Mouse (Mus musculus): ENCODE data around the gene Stk32c. TPM values are rescaled to one million over a fixed set of nuclear protein-coding genes. Genes with fewer than 3 reads are reported as not detected.

The Stk32c gene
- polyA plus RNA-seq, 1 experiment from 2014 or later = not detected

DNA sequence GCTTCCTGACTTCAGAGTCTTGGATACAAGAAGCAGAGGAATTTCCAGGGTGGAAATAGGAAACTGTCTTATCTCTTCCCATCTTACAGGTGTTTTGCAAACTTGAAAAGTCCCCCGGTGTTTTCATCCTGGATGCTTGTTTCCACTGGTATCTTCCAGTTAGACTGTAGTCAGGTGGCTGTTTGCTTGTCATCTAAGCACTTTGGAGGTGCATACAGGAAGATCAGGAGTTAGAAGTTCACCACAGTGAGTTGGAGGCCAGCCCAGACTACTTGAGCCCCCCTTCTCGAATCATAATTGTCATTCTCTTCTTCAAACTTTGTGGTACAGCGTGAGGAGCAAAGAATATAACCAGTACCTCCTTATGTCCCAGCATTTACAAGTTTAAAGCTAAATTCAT, 1.1 kb upstream of the Stk32c start:
- H3K27ac ChIP-seq (ENCODE audit: low read depth, low read length) = no peak overlapping the region
- H3K36me3 ChIP-seq (ENCODE audit: control insufficient read depth, insufficient read depth, low read length) = no peaks in the 10 kb centered on the region
- H3K4me1 ChIP-seq (ENCODE audit: control insufficient read depth, insufficient read depth, low read length) = peaks cover 12% of the 10 kb centered on the region
- H3K9ac ChIP-seq (ENCODE audit: low read depth, low read length) = no peak overlapping the region
- no peak overlapping the region for H3K4me2 ChIP-seq (replicated peaks; ENCODE audit: low read depth, low read length)
- 76% methylated on average over 3 of the region's 3 CpGs for WGBS
- H3K4me3 ChIP-seq (ENCODE audit: low read length) = no peak overlapping the region
- no peaks in the 10 kb centered on the region for H3K9me3 ChIP-seq (ENCODE audit: control insufficient read depth, low read length)
- ATAC-seq (ENCODE audit: low FRiP score, low TSS enrichment) = no peak
- H3K27me3 ChIP-seq (ENCODE audit: control insufficient read depth, insufficient read depth, low read length) = no peaks in the 10 kb centered on the region

DNA sequence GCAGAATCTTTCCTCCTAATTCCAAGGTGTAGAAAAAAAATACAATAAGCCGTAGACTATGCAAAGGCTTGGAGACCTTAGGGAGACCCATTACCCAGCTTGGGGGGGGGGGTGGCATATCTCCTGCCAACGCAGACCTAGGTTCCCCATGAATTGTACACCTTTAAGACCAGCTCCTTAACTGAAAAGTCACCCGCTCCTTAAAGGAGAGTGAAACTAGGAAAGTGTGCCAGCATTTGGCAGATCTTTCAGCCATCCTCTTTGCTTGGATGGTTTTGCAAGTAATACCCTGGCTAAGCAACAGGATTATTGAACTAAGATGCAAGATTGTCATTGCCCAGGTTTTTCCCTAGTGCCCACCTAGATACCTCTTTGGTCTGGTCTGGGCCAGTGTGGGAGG, 644 bp upstream of the Stk32c start:
- Histone ChIP-seq H3K27ac (ENCODE audit: low read depth, low read length) (no peak overlapping the region), H3K4me3 (ENCODE audit: low read length) (peak overlapping the region; percentile 57), H3K9ac (ENCODE audit: low read depth, low read length) (peak overlapping the region; percentile 56; the same call in 1 of the 2 replicates), H3K4me1 (ENCODE audit: control insufficient read depth, insufficient read depth, low read length) (peaks cover 12% of the 10 kb centered on the region; the same call in 1 of the 2 replicates), H3K36me3 (ENCODE audit: control insufficient read depth, insufficient read depth, low read length) (no peaks in the 10 kb centered on the region), H3K9me3 (ENCODE audit: control insufficient read depth, low read length) (no peaks in the 10 kb centered on the region), H3K27me3 (ENCODE audit: control insufficient read depth, insufficient read depth, low read length) (no peaks in the 10 kb centered on the region), H3K4me2 (replicated peaks; ENCODE audit: low read depth, low read length) (peak overlapping the region; percentile 65)
- no peak for ATAC-seq (ENCODE audit: low FRiP score, low TSS enrichment)
- WGBS = 63% methylated on average over 3 of the region's 3 CpGs

DNA sequence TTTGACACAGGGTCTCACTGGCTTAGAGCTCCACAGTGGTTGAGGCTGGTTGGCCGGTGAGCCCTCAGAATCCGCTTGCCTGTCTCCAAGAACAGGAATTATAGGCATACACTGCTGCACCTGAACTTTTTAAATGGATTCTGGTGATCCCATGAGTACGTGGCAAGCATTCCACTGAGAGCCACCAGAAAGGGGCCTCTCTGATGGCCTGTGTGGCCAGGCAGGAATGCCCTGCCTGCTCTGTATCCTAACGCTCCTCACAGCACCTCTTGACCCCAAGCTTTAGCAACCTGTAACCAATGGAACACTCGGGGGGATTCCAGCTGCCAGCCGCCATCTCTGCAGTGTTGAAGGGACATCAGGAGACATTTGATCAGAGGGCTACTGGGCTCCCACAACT, 1.3 kb downstream of the Stk32c start:
- no peaks in the 10 kb centered on the region for H3K9me3 ChIP-seq (ENCODE audit: control insufficient read depth, low read length)
- 81% methylated on average over 6 of the region's 6 CpGs for WGBS
- ATAC-seq (ENCODE audit: low FRiP score, low TSS enrichment) = no peak
- no peaks in the 10 kb centered on the region for H3K36me3 ChIP-seq (ENCODE audit: control insufficient read depth, insufficient read depth, low read length)
- H3K27ac ChIP-seq (ENCODE audit: low read depth, low read length) = no peak overlapping the region
- no peaks in the 10 kb centered on the region for H3K27me3 ChIP-seq (ENCODE audit: control insufficient read depth, insufficient read depth, low read length)
- no peak overlapping the region for H3K4me3 ChIP-seq (ENCODE audit: low read length)
- no peak overlapping the region for H3K4me2 ChIP-seq (replicated peaks; ENCODE audit: low read depth, low read length)
- H3K9ac ChIP-seq (ENCODE audit: low read depth, low read length) = no peak overlapping the region; the same call in 1 of the 2 replicates
- H3K4me1 ChIP-seq (ENCODE audit: control insufficient read depth, insufficient read depth, low read length) = peaks cover 16% of the 10 kb centered on the region; the same call in 1 of the 2 replicates

DNA sequence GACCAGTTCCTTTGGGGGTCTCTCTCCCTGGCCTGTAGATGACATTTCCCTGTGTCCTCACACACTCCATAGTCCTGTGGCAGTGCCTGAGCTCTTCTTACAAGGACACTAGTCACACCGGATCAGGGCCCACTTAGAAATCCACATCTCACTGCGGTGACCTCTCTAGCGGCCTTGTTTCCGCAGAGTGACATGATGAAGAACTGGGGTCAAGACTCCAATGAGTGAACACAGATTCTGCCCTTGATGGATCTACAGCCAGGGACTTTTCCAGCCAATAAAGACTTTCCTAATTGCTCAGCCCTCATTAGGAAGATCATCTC, 4.4 kb downstream of the Stk32c start:
- no peak for ATAC-seq (ENCODE audit: low FRiP score, low TSS enrichment)
- WGBS = 39% methylated on average over 4 of the region's 4 CpGs

DNA sequence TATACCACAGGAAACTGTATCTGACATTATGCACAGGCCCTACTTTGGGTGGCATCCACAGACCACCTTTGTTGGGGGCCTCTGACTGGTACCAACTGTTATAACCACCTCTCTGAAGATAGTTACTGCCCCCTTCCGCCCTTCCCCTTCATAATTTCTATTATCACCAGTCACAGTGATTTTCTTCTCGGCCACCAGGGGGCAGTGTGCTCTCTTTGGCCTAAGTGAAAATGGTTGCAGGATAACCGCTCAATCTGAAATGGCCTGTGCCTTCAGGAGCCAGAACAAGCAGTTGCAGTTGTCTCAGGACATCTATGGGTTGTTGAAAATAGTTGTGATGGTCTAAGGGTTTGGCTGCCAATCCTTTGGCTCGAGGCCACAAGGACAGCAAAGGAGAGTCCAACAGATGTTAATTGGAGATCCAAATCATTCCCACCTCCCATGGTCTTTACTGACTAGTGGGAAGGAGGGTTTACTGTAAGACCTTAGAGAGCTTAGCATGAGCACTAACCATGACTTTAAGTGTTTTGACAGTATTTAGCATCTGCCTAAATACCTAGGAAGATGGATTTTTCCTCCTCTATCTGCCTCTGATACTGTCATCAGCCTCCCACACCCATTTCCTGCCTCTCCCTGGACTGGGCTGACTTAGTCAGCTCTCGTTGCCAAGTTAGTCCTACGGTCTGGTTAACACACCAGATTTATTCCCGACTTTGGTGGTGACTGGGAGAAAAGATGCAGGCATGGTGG, 4.9 kb downstream of the Stk32c start:
- H3K27me3 ChIP-seq (ENCODE audit: control insufficient read depth, insufficient read depth, low read length) = no peaks in the 10 kb centered on the region
- no peak overlapping the region for H3K9ac ChIP-seq (ENCODE audit: low read depth, low read length)
- H3K9me3 ChIP-seq (ENCODE audit: control insufficient read depth, low read length) = no peaks in the 10 kb centered on the region
- ATAC-seq (ENCODE audit: low FRiP score, low TSS enrichment) = no peak
- H3K4me1 ChIP-seq (ENCODE audit: control insufficient read depth, insufficient read depth, low read length) = peaks cover 9% of the 10 kb centered on the region; the same call in 1 of the 2 replicates
- H3K4me2 ChIP-seq (replicated peaks; ENCODE audit: low read depth, low read length) = no peak overlapping the region
- H3K4me3 ChIP-seq (ENCODE audit: low read length) = no peak overlapping the region
- WGBS = 11% methylated on average over 7 of the region's 7 CpGs
- no peaks in the 10 kb centered on the region for H3K36me3 ChIP-seq (ENCODE audit: control insufficient read depth, insufficient read depth, low read length)
- no peak overlapping the region for H3K27ac ChIP-seq (ENCODE audit: low read depth, low read length)

More for the DNA sequence above, 4.4 kb downstream of the Stk32c start:
- Histone ChIP-seq H3K9me3 (ENCODE audit: control insufficient read depth, low read length) (no peaks in the 10 kb centered on the region), H3K4me3 (ENCODE audit: low read length) (no peak overlapping the region), H3K27ac (ENCODE audit: low read depth, low read length) (no peak overlapping the region), H3K36me3 (ENCODE audit: control insufficient read depth, insufficient read depth, low read length) (no peaks in the 10 kb centered on the region), H3K4me2 (replicated peaks; ENCODE audit: low read depth, low read length) (no peak overlapping the region), H3K4me1 (ENCODE audit: control insufficient read depth, insufficient read depth, low read length) (peaks cover 12% of the 10 kb centered on the region; the same call in 1 of the 2 replicates), H3K27me3 (ENCODE audit: control insufficient read depth, insufficient read depth, low read length) (no peaks in the 10 kb centered on the region), H3K9ac (ENCODE audit: low read depth, low read length) (no peak overlapping the region)

DNA sequence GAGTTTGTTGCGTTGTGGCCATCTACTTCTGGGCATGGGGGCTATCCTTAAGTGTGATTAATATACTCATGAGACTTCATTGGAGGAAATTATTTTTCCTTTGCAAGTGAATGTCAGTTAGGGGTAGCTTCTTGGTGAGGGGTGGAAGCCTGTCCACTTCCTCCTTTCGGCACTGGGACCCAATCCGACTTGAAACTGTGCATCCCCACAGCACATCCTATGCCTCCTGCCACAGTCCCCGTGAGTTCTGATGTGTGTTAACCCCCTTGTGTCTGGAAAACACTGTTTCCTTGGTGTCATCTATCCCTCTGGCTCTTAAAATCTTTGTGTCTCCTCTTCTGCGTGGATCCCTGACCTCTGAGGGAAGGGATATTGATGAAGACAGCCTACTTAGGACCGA, 11.9 kb downstream of the Stk32c start:
- H3K9me3 ChIP-seq (ENCODE audit: control insufficient read depth, low read length) = no peaks in the 10 kb centered on the region
- no peak overlapping the region for H3K4me2 ChIP-seq (replicated peaks; ENCODE audit: low read depth, low read length)
- no peak for ATAC-seq (ENCODE audit: low FRiP score, low TSS enrichment)
- H3K4me1 ChIP-seq (ENCODE audit: control insufficient read depth, insufficient read depth, low read length) = no peaks in the 10 kb centered on the region
- H3K36me3 ChIP-seq (ENCODE audit: control insufficient read depth, insufficient read depth, low read length) = no peaks in the 10 kb centered on the region
- H3K4me3 ChIP-seq (ENCODE audit: low read length) = no peak overlapping the region
- no peak overlapping the region for H3K27ac ChIP-seq (ENCODE audit: low read depth, low read length)
- H3K9ac ChIP-seq (ENCODE audit: low read depth, low read length) = no peak overlapping the region
- 63% methylated on average over 6 of the region's 6 CpGs for WGBS
- H3K27me3 ChIP-seq (ENCODE audit: control insufficient read depth, insufficient read depth, low read length) = no peaks in the 10 kb centered on the region; the same call in 1 of the 2 replicates

DNA sequence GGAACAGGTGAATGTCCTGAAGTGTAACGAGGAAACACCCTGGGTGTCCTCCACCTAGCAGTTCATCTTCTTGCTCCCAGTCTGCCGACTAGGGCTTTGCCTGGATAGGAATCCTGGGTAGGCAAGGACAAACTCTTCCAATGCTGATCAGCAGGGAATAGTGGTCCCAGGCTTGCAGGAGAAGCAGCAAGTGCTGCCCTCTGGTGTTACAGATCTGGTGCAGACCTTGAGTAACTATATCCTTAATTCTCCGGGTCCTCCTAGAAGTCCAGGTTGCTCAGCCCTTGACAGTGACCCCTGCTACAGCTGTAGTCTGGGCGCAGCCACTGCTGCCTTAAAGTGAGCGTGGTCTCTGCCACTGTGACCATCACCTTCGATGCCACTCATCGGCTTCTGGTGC, 13.0 kb downstream of the Stk32c start:
- no peaks in the 10 kb centered on the region for H3K9me3 ChIP-seq (ENCODE audit: control insufficient read depth, low read length)
- H3K27me3 ChIP-seq (ENCODE audit: control insufficient read depth, insufficient read depth, low read length) = no peaks in the 10 kb centered on the region; the same call in 1 of the 2 replicates
- no peak overlapping the region for H3K4me2 ChIP-seq (replicated peaks; ENCODE audit: low read depth, low read length)
- ATAC-seq (ENCODE audit: low FRiP score, low TSS enrichment) = peak; percentile 52
- WGBS = 29% methylated on average over 7 of the region's 7 CpGs
- H3K27ac ChIP-seq (ENCODE audit: low read depth, low read length) = no peak overlapping the region
- no peaks in the 10 kb centered on the region for H3K36me3 ChIP-seq (ENCODE audit: control insufficient read depth, insufficient read depth, low read length)
- H3K4me1 ChIP-seq (ENCODE audit: control insufficient read depth, insufficient read depth, low read length) = no peaks in the 10 kb centered on the region
- H3K9ac ChIP-seq (ENCODE audit: low read depth, low read length) = no peak overlapping the region
- H3K4me3 ChIP-seq (ENCODE audit: low read length) = no peak overlapping the region

DNA sequence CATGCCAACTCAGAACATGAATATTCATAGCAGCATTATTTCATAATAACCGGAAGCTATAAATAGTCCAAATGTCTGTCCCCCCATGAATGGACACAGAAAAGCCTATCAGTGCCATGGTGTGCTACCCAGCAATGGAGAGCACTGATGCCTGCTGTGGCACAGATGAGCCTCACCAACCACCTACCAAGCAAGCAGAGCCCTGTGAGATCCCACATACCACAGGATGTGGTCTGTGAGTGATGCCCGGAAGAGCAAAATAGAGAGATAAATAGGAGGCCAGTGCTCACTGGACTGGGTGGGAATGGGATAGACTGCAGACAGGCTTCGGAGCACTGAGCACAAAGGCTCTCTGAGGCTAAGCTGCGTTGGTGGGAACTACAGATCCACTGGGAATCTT, 16.1 kb downstream of the Stk32c start:
- WGBS = 83% methylated on average over 4 of the region's 4 CpGs
- Histone ChIP-seq H3K4me2 (replicated peaks; ENCODE audit: low read depth, low read length) (no peak overlapping the region), H3K27me3 (ENCODE audit: control insufficient read depth, insufficient read depth, low read length) (no peaks in the 10 kb centered on the region), H3K27ac (ENCODE audit: low read depth, low read length) (no peak overlapping the region), H3K36me3 (ENCODE audit: control insufficient read depth, insufficient read depth, low read length) (no peaks in the 10 kb centered on the region), H3K9ac (ENCODE audit: low read depth, low read length) (no peak overlapping the region), H3K9me3 (ENCODE audit: control insufficient read depth, low read length) (no peaks in the 10 kb centered on the region), H3K4me1 (ENCODE audit: control insufficient read depth, insufficient read depth, low read length) (no peaks in the 10 kb centered on the region), H3K4me3 (ENCODE audit: low read length) (no peak overlapping the region)
- no peak for ATAC-seq (ENCODE audit: low FRiP score, low TSS enrichment)

DNA sequence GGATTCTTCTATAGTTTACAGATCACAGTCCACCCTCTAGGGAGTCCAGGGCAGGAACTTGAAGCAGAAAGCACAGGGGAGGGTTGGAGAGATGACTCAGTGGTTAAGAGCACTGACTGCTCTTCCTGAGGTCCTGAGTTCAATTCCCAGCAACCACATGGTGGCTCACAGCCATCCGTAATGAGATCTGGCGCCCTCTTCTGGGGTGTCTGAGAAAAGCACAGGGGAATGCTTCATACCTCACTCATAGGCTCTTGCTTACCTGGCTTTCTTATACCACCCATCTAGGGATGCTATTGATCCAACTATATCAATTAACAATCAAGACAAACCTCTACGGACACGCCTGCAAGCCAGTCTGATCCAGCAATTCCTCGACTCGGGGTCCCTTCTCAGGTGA, 21.5 kb downstream of the Stk32c start:
- no peaks in the 10 kb centered on the region for H3K9me3 ChIP-seq (ENCODE audit: control insufficient read depth, low read length)
- peaks cover 16% of the 10 kb centered on the region for H3K27me3 ChIP-seq (ENCODE audit: control insufficient read depth, insufficient read depth, low read length)
- no peak for ATAC-seq (ENCODE audit: low FRiP score, low TSS enrichment)
- H3K9ac ChIP-seq (ENCODE audit: low read depth, low read length) = no peak overlapping the region
- H3K27ac ChIP-seq (ENCODE audit: low read depth, low read length) = no peak overlapping the region
- no peak overlapping the region for H3K4me2 ChIP-seq (replicated peaks; ENCODE audit: low read depth, low read length)
- H3K36me3 ChIP-seq (ENCODE audit: control insufficient read depth, insufficient read depth, low read length) = no peaks in the 10 kb centered on the region
- 0 out of 2 replicates have a peak, but pooled peaks cover 3% of the 10 kb centered on the region for H3K4me1 ChIP-seq (ENCODE audit: control insufficient read depth, insufficient read depth, low read length)
- no peak overlapping the region for H3K4me3 ChIP-seq (ENCODE audit: low read length)
- 71% methylated on average over 6 of the region's 6 CpGs for WGBS
